Mouse (Mus musculus): ENCODE measurements at regions not wholly inside any gene's neighbourhood (a gene's known extent, or its start where the extent isn't known, plus 50 kb on each side); places are given as distances from the start of the nearest gene placed in this dataset.

DNA sequence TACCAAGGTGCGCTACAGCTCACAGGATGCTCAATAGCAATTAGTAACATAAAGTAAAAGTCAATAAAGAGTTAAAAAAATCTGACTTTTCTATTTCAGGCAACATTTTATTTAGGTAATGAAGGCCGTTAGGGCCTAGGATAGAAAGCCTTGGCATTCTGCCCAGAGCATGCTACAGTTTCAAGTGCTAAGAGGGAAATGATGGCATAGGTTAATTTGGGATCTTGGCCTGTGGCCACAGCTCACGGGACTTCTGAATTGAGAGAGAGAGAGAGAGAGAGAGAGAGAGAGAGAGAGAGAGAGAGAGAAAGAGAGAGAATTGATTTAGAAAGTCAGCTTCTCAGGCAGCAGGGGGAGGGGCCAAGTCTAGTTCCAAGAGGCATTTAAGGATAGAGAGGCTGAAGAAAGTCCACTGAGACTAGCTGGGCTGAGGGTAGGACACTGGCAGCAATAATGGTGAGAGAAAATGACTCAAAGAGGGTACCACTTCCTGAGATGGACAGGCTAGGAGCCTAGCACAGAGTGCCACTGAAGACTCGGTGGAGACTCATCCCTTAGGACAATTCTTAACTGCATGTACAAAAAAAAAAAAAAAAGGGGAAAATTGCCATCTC is 52.6 kb upstream of the Klf14 start:
- whole genome bisulfite sequencing = 16% methylated on average over 4 of the region's 4 CpGs
- peak; percentile 37 for DNase-seq
- H3K4me3 ChIP-seq (replicated peaks; ENCODE audit: extremely low read depth, low read depth, low read length) = no peak overlapping the region
- peaks cover 10% of the 10 kb centered on the region for H3K4me1 ChIP-seq (ENCODE audit: control insufficient read depth, insufficient read depth, low read length)
- TF ChIP-seq POLR2A (IDR thresholded peaks at IDR 0.05; ENCODE audit: borderline replicate concordance, extremely low read depth, low read depth, low read length) (no peak), CTCF (IDR thresholded peaks at IDR 0.05; ENCODE audit: insufficient read depth, low read length) (no peak)

DNA sequence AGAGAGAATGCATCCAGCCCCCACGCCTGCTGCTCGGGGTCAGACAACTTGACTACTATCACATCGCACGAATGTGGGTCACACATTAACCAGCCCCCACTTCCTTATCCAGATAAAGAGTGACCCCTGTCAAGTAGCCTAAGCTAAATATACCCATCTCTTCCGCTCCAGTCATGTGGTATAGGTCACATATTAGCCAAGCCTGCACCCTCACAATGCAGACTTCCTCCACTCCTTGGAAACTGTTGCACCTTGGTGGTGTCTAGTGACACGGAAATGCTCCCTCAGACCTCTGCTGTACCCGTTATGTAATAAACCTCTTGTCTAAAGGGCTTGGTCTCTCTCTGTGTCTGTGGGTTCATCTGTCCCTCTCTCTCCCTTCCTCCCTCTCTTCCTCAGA is 57.7 kb upstream of the Klf14 start:
- no peak for TF ChIP-seq CTCF (IDR thresholded peaks at IDR 0.05; ENCODE audit: insufficient read depth, low read length)
- Histone ChIP-seq H3K4me1 (ENCODE audit: control insufficient read depth, insufficient read depth, low read length) (peaks cover 8% of the 10 kb centered on the region), H3K4me3 (replicated peaks; ENCODE audit: extremely low read depth, low read depth, low read length) (no peak overlapping the region)
- WGBS = 40% methylated on average over 7 of the region's 7 CpGs
- DNase-seq = no peak

GRCm38 (mm10) chr6:31021776-31022175 is 62.9 kb upstream of the Klf14 start:
- no peak overlapping the region for H3K4me3 ChIP-seq (replicated peaks; ENCODE audit: extremely low read depth, low read depth, low read length)
- H3K4me1 ChIP-seq (ENCODE audit: control insufficient read depth, insufficient read depth, low read length) = no peaks in the 10 kb centered on the region
- WGBS = 86% methylated on average over 5 of the region's 5 CpGs
- no peak for DNase-seq
- TF ChIP-seq CTCF (IDR thresholded peaks at IDR 0.05; ENCODE audit: insufficient read depth, low read length) = no peak
- TF ChIP-seq POLR2A (IDR thresholded peaks at IDR 0.05; ENCODE audit: borderline replicate concordance, extremely low read depth, low read depth, low read length) = no peak

GRCm38 (mm10) chr6:31029777-31030176 is 70.9 kb upstream of the Klf14 start:
- 87% methylated on average over 9 of the region's 9 CpGs for WGBS
- TF ChIP-seq CTCF (IDR thresholded peaks at IDR 0.05; ENCODE audit: insufficient read depth, low read length) (no peak), POLR2A (IDR thresholded peaks at IDR 0.05; ENCODE audit: borderline replicate concordance, extremely low read depth, low read depth, low read length) (no peak)

GRCm38 (mm10) chr6:31031022-31031421 is 72.1 kb upstream of the Klf14 start:
- TF ChIP-seq POLR2A (IDR thresholded peaks at IDR 0.05; ENCODE audit: borderline replicate concordance, extremely low read depth, low read depth, low read length) (no peak), CTCF (IDR thresholded peaks at IDR 0.05; ENCODE audit: insufficient read depth, low read length) (no peak)
- no peak overlapping the region for H3K4me3 ChIP-seq (replicated peaks; ENCODE audit: extremely low read depth, low read depth, low read length)
- WGBS = 85% methylated on average over 7 of the region's 7 CpGs
- DNase-seq = no peak
- H3K4me1 ChIP-seq (ENCODE audit: control insufficient read depth, insufficient read depth, low read length) = 0 out of 2 replicates have a peak, but pooled peaks cover 3% of the 10 kb centered on the region

More at GRCm38 (mm10) chr6:31029777-31030176, 70.9 kb upstream of the Klf14 start:
- DNase-seq = no peak
- Histone ChIP-seq H3K4me1 (ENCODE audit: control insufficient read depth, insufficient read depth, low read length) (0 out of 2 replicates have a peak, but pooled peaks cover 3% of the 10 kb centered on the region), H3K4me3 (replicated peaks; ENCODE audit: extremely low read depth, low read depth, low read length) (no peak overlapping the region)

DNA sequence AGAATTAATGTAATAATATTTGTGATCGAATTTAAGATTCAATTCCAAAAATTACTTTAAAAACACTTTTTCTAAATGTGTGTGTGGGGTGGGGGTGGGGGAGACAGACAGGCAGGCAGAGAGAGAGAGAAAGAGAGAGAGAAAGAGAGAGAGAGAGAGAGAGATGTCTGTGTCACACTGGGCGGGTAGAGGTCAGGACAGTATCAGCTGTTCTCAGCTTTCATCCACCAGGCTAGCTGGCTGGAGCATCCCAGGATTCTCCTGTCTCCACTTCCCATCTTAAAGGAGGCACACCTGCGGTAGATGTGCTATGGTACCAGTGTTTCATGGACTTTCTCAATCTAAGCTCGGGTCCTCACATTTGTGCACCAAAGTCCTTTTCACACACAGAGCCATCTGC is 73.3 kb upstream of the Klf14 start:
- DNase-seq = no peak
- WGBS = 94% methylated on average over 4 of the region's 4 CpGs
- no peak overlapping the region for H3K4me3 ChIP-seq (replicated peaks; ENCODE audit: extremely low read depth, low read depth, low read length)
- 0 out of 2 replicates have a peak, but pooled peaks cover 3% of the 10 kb centered on the region for H3K4me1 ChIP-seq (ENCODE audit: control insufficient read depth, insufficient read depth, low read length)
- TF ChIP-seq POLR2A (IDR thresholded peaks at IDR 0.05; ENCODE audit: borderline replicate concordance, extremely low read depth, low read depth, low read length) = no peak
- no peak for TF ChIP-seq CTCF (IDR thresholded peaks at IDR 0.05; ENCODE audit: insufficient read depth, low read length)

- Histone ChIP-seq H3K4me1 (ENCODE audit: control insufficient read depth, insufficient read depth, low read length) (0 out of 2 replicates have a peak, but pooled peaks cover 3% of the 10 kb centered on the region), H3K4me3 (replicated peaks; ENCODE audit: extremely low read depth, low read depth, low read length) (peak overlapping the region; percentile 27)
- peak; percentile 96 for TF ChIP-seq CTCF (IDR thresholded peaks at IDR 0.05; ENCODE audit: insufficient read depth, low read length)
- no peak for TF ChIP-seq POLR2A (IDR thresholded peaks at IDR 0.05; ENCODE audit: borderline replicate concordance, extremely low read depth, low read depth, low read length)
- WGBS = 7% methylated on average over 12 of the region's 12 CpGs
- peak; percentile 48 for DNase-seq
Observed at GRCm38 (mm10) chr6:31032980-31033608, 74.2 kb upstream of the Klf14 start.

DNA sequence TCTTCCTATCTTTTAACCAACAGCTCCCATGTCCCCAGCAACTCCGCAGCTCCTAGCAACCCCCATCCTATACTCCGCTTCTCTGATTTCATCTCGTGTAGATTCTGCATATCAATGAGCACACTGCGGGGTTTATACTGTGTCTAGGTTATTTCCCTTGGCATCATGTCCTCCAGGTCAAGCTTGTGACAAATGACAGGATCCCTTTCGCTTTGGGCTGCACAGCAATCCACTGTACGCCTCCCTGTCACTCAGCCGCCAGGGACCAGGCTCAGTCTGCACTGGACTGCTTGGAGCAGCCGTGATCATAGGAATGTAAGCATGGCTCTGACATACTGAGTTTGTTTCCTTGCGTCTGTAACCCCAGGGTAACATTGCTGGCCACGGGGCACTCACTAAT is 75.9 kb upstream of the Klf14 start:
- no peak for TF ChIP-seq CTCF (IDR thresholded peaks at IDR 0.05; ENCODE audit: insufficient read depth, low read length)
- TF ChIP-seq POLR2A (IDR thresholded peaks at IDR 0.05; ENCODE audit: borderline replicate concordance, extremely low read depth, low read depth, low read length) = no peak

DNA sequence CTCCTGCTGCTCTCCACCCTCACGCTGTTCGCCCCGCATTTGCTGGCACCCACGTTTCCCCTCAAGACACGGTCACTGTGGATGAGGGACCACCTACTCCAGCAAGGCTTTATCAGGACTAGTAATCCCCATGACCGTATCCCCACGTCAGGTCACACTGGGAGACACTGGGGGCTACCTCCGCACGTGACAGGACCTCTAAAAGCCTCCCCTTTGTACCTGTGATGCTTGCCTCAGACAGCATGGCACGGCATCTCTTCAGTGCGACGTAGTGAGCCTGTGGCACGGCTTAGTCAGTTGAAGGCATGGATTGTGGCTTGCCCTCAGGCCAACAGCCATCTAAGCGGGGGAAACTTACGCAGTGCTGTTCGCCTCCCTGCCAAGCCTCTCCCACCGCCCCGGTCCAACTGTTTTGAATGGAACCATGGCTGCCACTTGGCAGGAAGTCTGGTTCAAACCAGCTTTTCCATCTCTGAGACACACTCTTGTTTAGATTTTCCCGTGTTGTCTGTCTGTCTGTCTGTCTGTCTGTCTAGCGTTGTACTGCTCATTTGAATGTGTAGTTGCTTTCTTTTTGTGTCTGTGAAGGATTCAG is 79.0 kb upstream of the Klf14 start:
- Histone ChIP-seq H3K4me1 (ENCODE audit: control insufficient read depth, insufficient read depth, low read length) (0 out of 2 replicates have a peak, but pooled peaks cover under 1% of the 10 kb centered on the region), H3K4me3 (replicated peaks; ENCODE audit: extremely low read depth, low read depth, low read length) (peak overlapping the region; percentile 3)
- no peak for DNase-seq
- WGBS = 50% methylated on average over 20 of the region's 20 CpGs
- TF ChIP-seq POLR2A (IDR thresholded peaks at IDR 0.05; ENCODE audit: borderline replicate concordance, extremely low read depth, low read depth, low read length) (no peak), CTCF (IDR thresholded peaks at IDR 0.05; ENCODE audit: insufficient read depth, low read length) (no peak)

More for the DNA sequence above, 75.9 kb upstream of the Klf14 start:
- no peak for DNase-seq
- no peak overlapping the region for H3K4me3 ChIP-seq (replicated peaks; ENCODE audit: extremely low read depth, low read depth, low read length)
- 0 out of 2 replicates have a peak, but pooled peaks cover 3% of the 10 kb centered on the region for H3K4me1 ChIP-seq (ENCODE audit: control insufficient read depth, insufficient read depth, low read length)
- WGBS = 72% methylated on average over 10 of the region's 10 CpGs

Data from lung, adult 2 months (tissue).